7 mouse cellular contexts compared by ENCODE assay signal in genomic region chr3:96057747-96058204, GRCm38 (mm10). TPM values are rescaled to one million over a fixed set of nuclear protein-coding genes. Genes with fewer than 3 reads are reported as not detected.
DNase-seq lines count a peak whose midpoint lies in the region; ATAC-seq and TF ChIP-seq lines count a peak whose summit lies in the region.

No protein-coding gene starts in this region.

- under 1% methylated on average over 26 of the region's 26 CpGs for WGBS in embryonic facial prominence, embryonic 12.5 days
- WGBS in kidney, adult 2 months, result 0% methylated on average over 26 of the region's 26 CpGs
- WGBS in limb, embryonic 12.5 days, result under 1% methylated on average over 26 of the region's 26 CpGs
- WGBS in midbrain, embryonic 15.5 days, result under 1% methylated on average over 26 of the region's 26 CpGs
- under 1% methylated on average over 26 of the region's 26 CpGs for WGBS in spleen, adult 2 months

- peaks cover 8% of the 10 kb centered on the region; the same call in 1 of the 2 replicates for H3K4me1 ChIP-seq in embryonic facial prominence, embryonic 12.5 days
- H3K4me1 ChIP-seq in kidney, adult 2 months (ENCODE audit: control insufficient read depth, insufficient read depth, low read length), result no peaks in the 10 kb centered on the region
- no peaks in the 10 kb centered on the region; the same call in 1 of the 2 replicates for H3K4me1 ChIP-seq in limb, embryonic 12.5 days (replicated peaks)
- H3K4me1 ChIP-seq in midbrain, embryonic 15.5 days, result peaks cover 23% of the 10 kb centered on the region
- H3K4me1 ChIP-seq in spleen, adult 2 months (ENCODE audit: control insufficient read depth, insufficient read depth, insufficient read length), result peaks cover 4% of the 10 kb centered on the region; the same call in 1 of the 2 replicates

- no peaks in the 10 kb centered on the region for H3K9me3 ChIP-seq in embryonic facial prominence, embryonic 12.5 days
- H3K9me3 ChIP-seq in limb, embryonic 12.5 days, result no peaks in the 10 kb centered on the region
- H3K9me3 ChIP-seq in midbrain, embryonic 15.5 days, result no peaks in the 10 kb centered on the region

- no peaks in the 10 kb centered on the region for H3K36me3 ChIP-seq in embryonic facial prominence, embryonic 12.5 days
- no peaks in the 10 kb centered on the region for H3K36me3 ChIP-seq in kidney, adult 2 months (ENCODE audit: control insufficient read depth, insufficient read depth, low read length)
- peaks cover 6% of the 10 kb centered on the region; the same call in 1 of the 2 replicates for H3K36me3 ChIP-seq in limb, embryonic 12.5 days
- 0 out of 2 replicates have a peak, but pooled peaks cover 2% of the 10 kb centered on the region for H3K36me3 ChIP-seq in midbrain, embryonic 15.5 days (replicated peaks)
- peaks cover 2% of the 10 kb centered on the region for H3K36me3 ChIP-seq in spleen, adult 2 months (ENCODE audit: control insufficient read depth, insufficient read depth, low read length)

- H3K4me3 ChIP-seq in embryonic facial prominence, embryonic 12.5 days, result peak overlapping the region; percentile 67
- peak overlapping the region; percentile 64 for H3K4me3 ChIP-seq in kidney, adult 2 months (ENCODE audit: insufficient read depth, low read depth, low read length)
- peak overlapping the region; percentile 67 for H3K4me3 ChIP-seq in limb, embryonic 12.5 days (replicated peaks)
- peak overlapping the region; percentile 57 for H3K4me3 ChIP-seq in midbrain, embryonic 15.5 days
- H3K4me3 ChIP-seq in spleen, adult 2 months (ENCODE audit: extremely low read depth, insufficient read depth, insufficient read length), result peak overlapping the region; percentile 70

- peak overlapping the region; percentile 70 for H3K9ac ChIP-seq in embryonic facial prominence, embryonic 12.5 days
- peak overlapping the region; percentile 73 for H3K9ac ChIP-seq in limb, embryonic 12.5 days (replicated peaks)
- peak overlapping the region; percentile 61 for H3K9ac ChIP-seq in midbrain, embryonic 15.5 days

- ATAC-seq in embryonic facial prominence, embryonic 12.5 days (ENCODE audit: insufficient number of reproducible peaks, insufficient read depth, low FRiP score, low TSS enrichment), result peak; percentile 93
- peak; percentile 95 for ATAC-seq in limb, embryonic 12.5 days (ENCODE audit: insufficient number of reproducible peaks, insufficient read depth, low FRiP score, low TSS enrichment, low read depth)
- ATAC-seq in midbrain, embryonic 15.5 days (replicated peaks), result peak; percentile 97

- no peaks in the 10 kb centered on the region for H3K27me3 ChIP-seq in embryonic facial prominence, embryonic 12.5 days
- no peaks in the 10 kb centered on the region for H3K27me3 ChIP-seq in kidney, adult 2 months (replicated peaks; ENCODE audit: control insufficient read depth, insufficient read depth, low read length)
- no peaks in the 10 kb centered on the region for H3K27me3 ChIP-seq in limb, embryonic 12.5 days
- H3K27me3 ChIP-seq in midbrain, embryonic 15.5 days (replicated peaks), result no peaks in the 10 kb centered on the region
- no peaks in the 10 kb centered on the region for H3K27me3 ChIP-seq in spleen, adult 2 months (ENCODE audit: control insufficient read depth, insufficient read depth, low read length)

- H3K4me2 ChIP-seq in embryonic facial prominence, embryonic 12.5 days (replicated peaks), result peak overlapping the region; percentile 64
- peak overlapping the region; percentile 81 for H3K4me2 ChIP-seq in limb, embryonic 12.5 days
- peak overlapping the region; percentile 76 for H3K4me2 ChIP-seq in midbrain, embryonic 15.5 days

- no peak for TF ChIP-seq CTCF in kidney, adult 2 months (conservative IDR thresholded peaks at IDR 0.05; ENCODE audit: insufficient read depth, insufficient read length, low read depth, low read length)
- TF ChIP-seq CTCF in spleen, adult 2 months (IDR thresholded peaks at IDR 0.05; ENCODE audit: extremely low read depth, insufficient read depth, insufficient read length, insufficient replicate concordance), result no peak

- peak; percentile 85 for DNase-seq in adrenal gland, postnatal 25 days
- peak; percentile 92 to 94 for DNase-seq in heart, adult 18-20 months
- peak; percentile 93 for DNase-seq in kidney, adult 2 months
- peak; percentile 65 to 74 for DNase-seq in spleen, adult 2 months (ENCODE audit: low read depth in 1 of 2, low spot score in 2 of 2)

- no peak for TF ChIP-seq POLR2A in kidney, adult 2 months (IDR thresholded peaks at IDR 0.05; ENCODE audit: low read depth, low read length)
- TF ChIP-seq POLR2A in spleen, adult 2 months (IDR thresholded peaks at IDR 0.05; ENCODE audit: low read depth, low read length), result no peak

- peak overlapping the region; percentile 90 for H3K27ac ChIP-seq in embryonic facial prominence, embryonic 12.5 days
- peak overlapping the region; percentile 18; the same call in 1 of the 2 replicates for H3K27ac ChIP-seq in kidney, adult 2 months (ENCODE audit: insufficient read depth, low read depth, low read length)
- peak overlapping the region; percentile 95 for H3K27ac ChIP-seq in limb, embryonic 12.5 days
- peak overlapping the region; percentile 88 for H3K27ac ChIP-seq in midbrain, embryonic 15.5 days
- H3K27ac ChIP-seq in spleen, adult 2 months (ENCODE audit: insufficient read depth, low read length), result peak overlapping the region; percentile 10; the same call in 1 of the 2 replicates

RNA-seq across cellular contexts. Expression of gene Vps45, which starts 0.5 kb away (rescaled TPM):
- total RNA-seq in adrenal gland, postnatal 25 days (2021), result 39.0 and 41.2 TPM in 2 replicates
- 43.3 and 43.6 TPM in 2 replicates for polyA plus RNA-seq in embryonic facial prominence, embryonic 12.5 days (2016; fragmentation: Nextera tagmentation; extraction: Ambion mirVana)
- 10 to 100 TPM; 22.5 to 27.1 TPM for total RNA-seq in heart, adult 18-20 months (2021)
- 6.7 and 7.9 TPM in 2 replicates for polyA plus RNA-seq in kidney, adult 2 months (2012; rRNA removed)
- 36.5 and 38.9 TPM in 2 replicates for polyA plus RNA-seq in limb, embryonic 12.5 days (2016; fragmentation: Nextera tagmentation; extraction: Ambion mirVana)
- 64.4 and 65.6 TPM in 2 replicates for polyA plus RNA-seq in midbrain, embryonic 15.5 days (2015; fragmentation: Nextera tagmentation; extraction: Ambion mirVana)
- polyA plus RNA-seq in spleen, adult 2 months (2012; rRNA removed), result 2.0 and 2.5 TPM in 2 replicates

RNA-seq across cellular contexts. Expression of gene Otud7b, which starts 46.6 kb away (rescaled TPM):
- total RNA-seq in adrenal gland, postnatal 25 days (2021), result 25.8 and 40.5 TPM in 2 replicates
- 20.2 and 20.6 TPM in 2 replicates for polyA plus RNA-seq in embryonic facial prominence, embryonic 12.5 days (2016; fragmentation: Nextera tagmentation; extraction: Ambion mirVana)
- 10 to 100 TPM; 50.3 to 57.4 TPM for total RNA-seq in heart, adult 18-20 months (2021)
- 10.1 and 15.0 TPM in 2 replicates for polyA plus RNA-seq in kidney, adult 2 months (2012; rRNA removed)
- 18.7 and 23.3 TPM in 2 replicates for polyA plus RNA-seq in limb, embryonic 12.5 days (2016; fragmentation: Nextera tagmentation; extraction: Ambion mirVana)
- polyA plus RNA-seq in midbrain, embryonic 15.5 days (2015; fragmentation: Nextera tagmentation; extraction: Ambion mirVana), result 7.7 and 8.2 TPM in 2 replicates
- polyA plus RNA-seq in spleen, adult 2 months (2012; rRNA removed), result 11.1 and 19.8 TPM in 2 replicates

Comparison
In these comparisons a context has a peak if more than half of its experiments do, and no peak if none do; other contexts are left out.
1. Peak in every context shown above with its lines: DNase-seq, ATAC-seq, H3K4me3 ChIP-seq and H3K27ac ChIP-seq.
2. H3K27ac ChIP-seq: peak in every context shown above with its lines; median percentile 95 in limb, embryonic 12.5 days; 90 in embryonic facial prominence, embryonic 12.5 days; 88 in midbrain, embryonic 15.5 days; 18 in kidney, adult 2 months; 10 in spleen, adult 2 months.